Mouse (Mus musculus) ovary, postnatal 14 days (tissue): ENCODE measurements around the gene Usp2.
"Not testable (repeated sequence)": the region's sequence is repeated elsewhere in the genome, so short reads cannot be mapped to it uniquely, and the experiment has no call there.

Experiments
- DNase-seq: peaks from one replicate; pipeline ENCODE4 v3.0.0; 2022; ENCODE audit warnings: low spot score

The Usp2 gene

GRCm38 (mm10) chr9:44093612-44094503 lies 27.0 kb downstream of the Usp2 start:
- peak; percentile 66 for DNase-seq

- DNase-seq, result no peak
Observed at GRCm38 (mm10) chr9:44094737-44095136, 27.9 kb downstream of the Usp2 start.

GRCm38 (mm10) chr9:44095781-44096180 lies 29.0 kb downstream of the Usp2 start:
- DNase-seq, result no peak

GRCm38 (mm10) chr9:44096536-44096935 lies 29.7 kb downstream of the Usp2 start:
- DNase-seq, result no peak

- no peak for DNase-seq
Observed at GRCm38 (mm10) chr9:44101490-44101889, 34.7 kb downstream of the Usp2 start, which contains the start of gene Mfrp. Mfrp (plus strand) TSS chr9:44101729.

- DNase-seq, result no peak
Observed at GRCm38 (mm10) chr9:44104881-44105280, 38.1 kb downstream of the Usp2 start.

GRCm38 (mm10) chr9:44105781-44106180 lies 39.0 kb downstream of the Usp2 start:
- no peak for DNase-seq

- no peak for DNase-seq
Observed at GRCm38 (mm10) chr9:44106182-44106581, 39.4 kb downstream of the Usp2 start.

- no peak for DNase-seq
Observed at GRCm38 (mm10) chr9:44106596-44106995, 39.8 kb downstream of the Usp2 start.

- peak; percentile 80 for DNase-seq
Observed at GRCm38 (mm10) chr9:44107110-44107509, 40.3 kb downstream of the Usp2 start, which contains the start of gene C1qtnf5. C1qtnf5 (plus strand) TSS chr9:44107245.

- DNase-seq, result no peak
Observed at GRCm38 (mm10) chr9:44107557-44108179, 40.8 kb downstream of the Usp2 start.

- DNase-seq, result no peak
Observed at GRCm38 (mm10) chr9:44108269-44109055, 41.6 kb downstream of the Usp2 start.

GRCm38 (mm10) chr9:44109360-44110095 lies 42.7 kb downstream of the Usp2 start:
- peak; percentile 73 for DNase-seq

GRCm38 (mm10) chr9:44111909-44112308 lies 45.1 kb downstream of the Usp2 start:
- not testable (repeated sequence) for DNase-seq

- peak; percentile 88 for DNase-seq
Observed at GRCm38 (mm10) chr9:44113105-44113789, 46.4 kb downstream of the Usp2 start, which contains the start of the genes Gm49380 and Rnf26. Gm49380 (minus strand) TSS chr9:44113500. Rnf26 (minus strand) TSS chr9:44113517.

GRCm38 (mm10) chr9:44114453-44114852 lies 47.6 kb downstream of the Usp2 start:
- no peak for DNase-seq

- DNase-seq, result no peak
Observed at GRCm38 (mm10) chr9:44115599-44115998, 48.8 kb downstream of the Usp2 start.

- DNase-seq, result no peak
Observed at GRCm38 (mm10) chr9:44116182-44116581, 49.4 kb downstream of the Usp2 start.

- no peak for DNase-seq
Observed at GRCm38 (mm10) chr9:44119011-44119410, 52.2 kb downstream of the Usp2 start.

GRCm38 (mm10) chr9:44119948-44120465 lies 53.2 kb downstream of the Usp2 start:
- DNase-seq, result no peak

GRCm38 (mm10) chr9:44124317-44124716 lies 57.5 kb downstream of the Usp2 start:
- DNase-seq, result no peak
